Mouse (Mus musculus): ENCODE measurements around the gene Zmynd10.

- TF ChIP-seq GATA1 (IDR thresholded peaks at IDR 0.05; ENCODE audit: borderline replicate concordance, low read length) (no peak), FLI1 (IDR thresholded peaks at IDR 0.05; ENCODE audit: low read length) (no peak)
Observed at GRCm38 (mm10) chr9:107570016-107570415, 22.9 kb downstream of the Zmynd10 start.

All from megakaryocyte, embryonic 14.5 days (primary cell).